Mouse (Mus musculus) frontal cortex, postnatal 10 days (tissue): ENCODE data around the gene Arl6ip4.

Source experiments
- DNase-seq, 2 experiments: peaks; one replicate each; pipeline ENCODE4 v3.0.0; 2022; ENCODE audit warnings: low spot score in 2 of 2, mixed read lengths in 1 of 2

Arl6ip4 gene

DNA sequence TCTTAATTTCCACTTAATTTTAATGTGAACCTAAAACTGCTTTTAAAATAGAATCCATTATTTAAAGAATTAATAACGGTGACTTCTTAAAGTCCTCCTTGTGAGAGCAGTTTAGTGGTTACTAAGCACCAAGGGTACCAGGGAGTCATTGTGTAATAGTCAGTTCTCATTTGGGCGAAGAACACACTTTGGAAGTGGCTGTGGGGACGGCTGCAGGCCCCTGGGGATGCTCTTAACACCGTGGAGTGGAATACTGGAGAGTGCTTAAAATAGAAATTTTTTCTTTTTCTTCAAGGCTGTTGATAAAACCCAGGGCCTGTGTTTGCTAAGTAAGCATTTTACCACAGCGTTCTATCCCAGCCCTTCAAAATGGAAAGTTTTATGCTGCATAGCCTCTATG is 40.1 kb downstream of the Arl6ip4 start:
- no peak for DNase-seq

DNA sequence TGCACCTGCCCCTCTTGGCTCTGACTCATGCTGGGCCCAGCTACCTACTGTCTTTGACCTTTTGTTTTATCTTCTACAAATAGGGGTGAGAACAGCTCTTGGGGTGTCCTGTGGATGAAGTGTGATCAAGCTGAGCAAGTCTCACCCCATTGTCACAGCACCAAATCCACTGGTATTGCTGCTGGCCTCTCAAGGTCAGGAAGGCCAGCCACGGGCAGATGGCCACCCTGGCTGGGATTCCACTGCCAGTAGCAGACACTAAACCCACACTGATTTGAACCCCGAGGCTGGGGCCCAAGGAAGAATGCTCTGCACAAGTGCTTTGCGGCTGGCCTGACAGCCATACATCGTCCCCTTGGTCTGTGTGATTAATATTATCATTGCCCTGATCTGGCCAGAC is 42.4 kb downstream of the Arl6ip4 start:
- no peak for DNase-seq

DNA sequence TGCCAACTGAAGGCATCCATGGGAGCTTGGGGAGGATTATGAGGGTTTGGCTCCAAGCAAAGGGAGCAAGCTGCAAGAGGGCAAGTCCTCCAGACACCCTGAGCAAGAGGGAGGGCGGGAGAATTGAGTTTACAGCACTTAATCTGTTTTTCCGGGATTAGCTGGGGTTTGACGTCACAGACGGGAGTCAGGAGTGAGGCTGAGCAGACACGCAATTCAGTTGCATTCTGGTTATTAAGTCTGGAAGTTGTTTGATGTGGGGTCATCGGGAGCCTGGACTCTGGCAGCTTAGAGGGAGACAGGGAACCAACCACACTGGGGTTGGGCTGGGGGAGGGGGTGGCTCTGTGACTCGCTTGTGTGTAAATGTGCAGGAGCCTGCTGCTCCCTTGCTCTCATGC is 43.6 kb downstream of the Arl6ip4 start:
- DNase-seq: no peak

DNA sequence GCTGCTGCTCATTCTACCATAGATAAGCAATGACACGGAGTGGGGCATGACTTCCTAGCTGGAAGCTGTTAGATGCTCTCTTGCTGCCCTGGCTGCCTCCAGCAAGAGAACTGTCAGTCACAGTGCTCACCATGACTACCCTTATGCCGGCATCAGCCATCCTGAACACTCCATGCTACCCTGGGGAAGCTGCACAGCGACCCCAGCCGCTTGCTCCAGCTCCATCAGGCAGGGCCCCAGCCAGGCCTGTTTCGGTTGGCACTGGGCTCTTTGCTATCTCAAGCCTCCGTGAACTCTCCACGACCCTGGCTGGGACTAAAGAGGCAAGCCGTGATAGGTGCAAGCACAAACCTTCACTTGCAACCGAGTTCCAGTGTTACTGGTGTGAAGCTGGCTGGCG is 45.9 kb downstream of the Arl6ip4 start:
- no peak for DNase-seq

DNA sequence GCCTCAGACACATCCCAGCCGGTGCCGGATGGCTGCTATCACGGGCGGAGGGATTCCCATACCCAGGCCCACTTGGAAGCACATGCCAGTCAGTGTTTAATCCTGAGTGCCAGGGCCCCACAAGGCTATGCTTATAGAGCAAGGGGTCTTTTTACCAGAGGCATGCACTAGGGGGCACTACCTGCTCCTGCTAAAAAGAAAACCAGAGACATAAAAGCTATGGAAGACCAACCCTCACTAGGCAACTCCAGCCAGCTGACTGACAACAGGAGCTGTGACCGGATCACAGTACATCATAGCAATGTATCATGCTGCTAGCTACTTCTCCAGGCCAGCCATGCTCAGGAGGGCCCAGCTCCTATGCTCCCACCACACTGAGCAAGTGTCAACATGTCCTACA is 46.7 kb downstream of the Arl6ip4 start:
- DNase-seq: peak; percentile 51 to 59

DNA sequence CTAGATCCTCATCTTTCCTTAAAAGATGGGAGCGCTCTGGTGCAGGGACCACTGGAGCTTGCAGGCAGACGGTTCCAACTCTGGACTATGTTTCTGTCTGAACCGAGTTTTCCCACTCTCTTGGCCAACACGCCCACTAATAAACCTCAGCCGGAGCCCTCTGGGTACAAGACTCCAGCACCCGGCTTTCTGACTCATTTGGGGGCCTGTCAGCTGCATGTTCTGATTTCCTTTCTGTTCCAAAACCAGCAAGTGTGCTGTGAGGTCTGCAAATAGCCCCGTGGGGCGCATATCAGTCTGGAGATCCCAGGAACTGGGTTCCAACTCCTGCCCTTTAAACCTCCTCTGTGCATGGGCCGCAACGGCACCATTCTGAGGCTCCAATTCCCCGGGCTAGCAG is 47.6 kb downstream of the Arl6ip4 start:
- no peak for DNase-seq

DNA sequence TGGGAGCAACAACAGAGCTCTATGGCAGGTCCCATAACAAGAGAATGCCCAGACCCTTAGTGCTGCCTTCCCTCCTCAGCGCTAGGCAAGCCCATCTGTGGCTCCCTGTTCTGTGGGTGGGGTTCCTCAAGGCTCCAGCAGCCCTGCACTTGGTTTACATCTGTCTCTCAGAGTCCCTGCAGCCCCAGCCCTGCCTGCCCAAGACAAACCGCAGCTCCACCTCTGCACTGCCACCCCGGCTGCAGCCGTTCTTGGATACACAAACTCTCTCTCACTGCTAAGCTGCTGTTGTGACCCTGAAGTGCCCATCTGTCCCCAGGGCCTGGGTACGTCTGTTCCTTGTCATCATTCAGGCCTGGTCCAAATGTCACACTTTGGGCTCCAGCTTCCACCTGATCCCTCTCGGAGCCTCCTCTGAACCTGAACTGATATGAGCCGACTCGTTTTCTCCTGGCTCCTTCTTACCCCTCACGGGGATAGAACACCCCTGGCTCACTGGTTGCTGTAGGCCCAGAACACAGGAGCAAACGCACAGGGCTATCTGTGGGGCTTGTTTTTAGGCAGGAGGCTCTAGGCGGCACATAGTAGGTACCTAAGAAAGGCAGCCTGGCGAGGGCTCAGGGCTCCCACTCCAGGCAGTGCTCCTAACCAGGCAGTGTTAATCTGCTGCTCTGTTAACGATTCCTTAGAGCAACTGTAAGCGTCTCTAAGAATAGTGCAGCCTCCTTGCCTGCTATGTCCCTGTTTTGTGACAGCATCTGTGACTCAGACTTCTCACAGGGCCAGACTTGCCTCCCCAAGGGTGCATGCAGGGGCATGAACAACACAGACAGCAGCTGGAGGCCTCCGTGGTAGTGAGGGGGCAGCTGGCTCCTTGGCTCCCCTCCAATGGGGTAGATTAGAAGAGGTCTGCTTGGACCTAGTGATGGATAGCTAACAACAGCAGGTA is 50.0 kb downstream of the Arl6ip4 start:
- peak in 1 of 2 experiments; percentile 67 for DNase-seq

DNA sequence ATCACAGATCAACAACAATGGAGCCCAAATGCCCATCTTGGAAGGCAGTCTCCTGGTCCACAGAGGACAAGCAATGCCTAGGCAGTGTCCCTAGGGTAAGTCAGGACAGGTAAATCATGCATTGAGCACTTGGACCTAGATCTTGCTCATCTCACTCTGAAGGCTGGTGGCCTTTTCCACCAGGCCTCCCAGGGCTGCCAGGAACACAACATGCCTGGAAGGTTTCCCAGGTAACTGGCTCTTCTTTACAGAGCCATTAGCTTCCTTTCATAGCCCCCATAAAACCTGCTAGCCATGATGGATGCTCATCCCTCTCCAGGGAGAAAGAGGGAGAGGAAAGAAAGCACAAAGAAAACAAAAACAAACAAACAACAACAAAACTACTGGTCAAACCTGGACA is 50.9 kb downstream of the Arl6ip4 start:
- DNase-seq: no peak

DNA sequence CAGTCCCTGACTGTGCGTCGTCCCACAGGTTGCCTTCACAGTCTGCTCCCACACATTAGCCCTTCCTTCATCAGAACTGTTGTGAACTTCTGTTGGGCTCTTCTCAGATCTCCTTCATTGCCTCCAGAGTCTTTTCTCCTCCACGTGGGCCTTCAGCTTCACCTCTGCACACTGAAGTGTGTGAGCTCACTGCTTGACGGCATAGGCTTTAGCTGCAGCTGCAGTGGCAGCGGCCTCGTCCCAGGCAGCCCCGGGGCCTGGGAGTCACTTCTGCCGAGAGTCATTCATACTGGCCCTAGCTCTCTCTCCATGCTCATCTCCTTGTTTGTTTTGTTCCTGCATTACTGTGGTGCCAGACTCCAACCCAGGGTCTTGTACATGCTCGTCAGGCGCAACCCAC is 51.7 kb downstream of the Arl6ip4 start:
- no peak for DNase-seq
